Mouse (Mus musculus) adrenal gland, adult (tissue): ENCODE data around the gene Pam16.

Source experiments
- DNase-seq, 2 experiments: peaks; one replicate each; pipeline ENCODE4 v3.0.0; 2022 to 2023; ENCODE audit warnings: low spot score in 1 of 2; ENCODE audit not compliant: inconsistent age in 2 of 2

The Pam16 gene

DNA sequence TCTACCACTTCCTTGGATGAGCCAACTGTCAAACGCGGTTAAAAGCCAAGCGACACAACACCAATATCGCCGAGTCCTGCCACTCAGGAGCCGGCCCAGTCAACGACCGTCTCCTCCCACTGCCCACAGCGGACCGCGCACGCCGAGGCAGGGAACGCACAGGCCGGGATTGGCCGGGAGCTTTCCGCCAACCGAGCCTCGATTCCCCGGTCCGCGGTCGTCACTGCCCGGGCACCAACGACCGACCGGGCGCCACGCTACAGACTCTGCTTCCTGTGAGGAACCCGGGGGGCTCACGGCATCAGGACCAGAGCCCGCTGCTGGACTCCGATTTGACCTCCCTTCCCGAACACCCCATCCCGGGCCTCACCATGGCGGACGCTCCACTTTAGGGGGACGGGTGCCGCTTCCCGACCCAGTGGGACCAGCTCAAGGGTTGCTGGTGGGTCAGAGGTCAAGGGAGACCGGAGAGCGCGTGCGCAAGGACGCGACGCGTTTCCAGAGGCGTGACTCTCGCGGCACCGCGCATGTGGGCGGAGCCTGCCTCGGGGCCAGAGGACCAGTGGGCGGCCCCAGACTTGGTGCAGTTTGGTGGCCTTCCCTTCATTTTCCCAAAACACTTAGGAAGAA is at the start of gene Pam16:
Gene Pam16, minus strand, starts transcription at position 508 of the 630 bp plus-strand sequence.
- DNase-seq, result peak; percentile 95 to 98

GRCm38 (mm10) chr16:4674091-4674490 is 49.3 kb upstream of the Pam16 start:
- no peak for DNase-seq

GRCm38 (mm10) chr16:4670317-4670716 is 45.5 kb upstream of the Pam16 start:
- no peak for DNase-seq

DNA sequence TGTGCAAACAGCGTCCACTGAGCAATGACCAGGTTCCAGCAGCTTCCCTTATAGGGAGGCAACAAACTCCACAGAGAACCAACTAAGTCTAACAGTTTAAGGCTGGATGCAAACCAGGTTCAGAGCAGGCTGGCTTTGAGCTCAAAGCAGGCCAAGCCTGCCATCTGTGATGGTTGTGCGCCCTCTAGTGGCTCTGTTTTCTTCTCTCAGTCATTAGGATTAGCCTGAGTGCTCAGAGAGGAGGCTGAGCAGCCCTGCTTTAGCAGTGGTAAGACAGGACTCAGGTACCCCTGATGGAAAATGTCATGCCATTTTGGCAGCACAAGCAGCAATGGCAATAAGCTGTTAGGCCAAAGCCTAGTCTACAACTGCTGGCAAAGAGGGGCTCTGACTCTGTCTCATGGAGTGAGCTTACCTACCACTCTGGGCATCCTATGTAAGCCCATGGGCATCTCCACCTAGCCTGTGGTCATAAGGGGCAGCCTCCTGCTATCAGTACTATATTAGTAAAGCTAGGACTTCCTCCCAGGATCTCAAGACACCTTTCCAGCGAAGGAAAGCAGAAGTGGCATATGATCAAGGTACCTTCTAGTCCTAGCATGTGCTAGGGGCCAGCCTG is 42.5 kb upstream of the Pam16 start:
- DNase-seq, result peak; percentile 83 to 95

DNA sequence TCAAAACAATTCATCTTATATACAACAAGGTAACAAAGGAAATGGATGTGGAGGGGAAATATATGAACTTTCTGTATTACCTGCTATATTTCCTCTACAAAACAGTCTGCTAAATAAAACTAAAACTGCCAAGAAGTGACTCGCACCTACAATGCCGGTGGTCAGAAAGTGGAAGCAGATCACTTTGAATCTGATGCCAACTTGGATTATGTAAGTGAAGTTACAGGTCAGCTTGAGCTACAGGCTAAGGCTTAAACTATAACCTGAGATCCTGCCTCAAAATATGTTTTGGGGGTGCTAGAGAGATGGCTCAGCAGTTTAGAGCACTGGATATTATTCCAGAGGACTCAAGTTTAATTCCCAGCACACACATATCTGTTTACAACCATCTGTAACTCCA is 40.9 kb upstream of the Pam16 start:
- DNase-seq, result peak in 1 of 2 experiments; percentile 23

DNA sequence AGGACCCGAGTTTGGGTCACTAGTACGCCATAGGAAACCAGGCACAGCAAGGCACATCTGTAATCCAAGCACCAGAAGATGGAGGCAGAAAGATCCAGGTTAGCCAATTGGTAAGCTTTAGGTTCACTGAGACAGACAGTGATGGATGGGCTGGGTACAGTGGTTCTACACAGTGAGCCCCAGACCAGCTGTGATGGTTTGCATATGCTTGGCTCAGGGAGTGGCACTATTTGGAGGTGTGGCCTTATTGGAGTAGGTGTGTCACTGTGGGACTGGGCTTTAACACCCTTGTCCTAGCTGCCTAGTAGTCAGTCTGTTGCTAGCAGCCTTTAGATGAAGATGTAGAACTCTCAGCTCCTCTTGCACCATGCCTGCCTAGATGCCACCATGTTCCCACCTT is 39.0 kb upstream of the Pam16 start:
- DNase-seq, result no peak

DNA sequence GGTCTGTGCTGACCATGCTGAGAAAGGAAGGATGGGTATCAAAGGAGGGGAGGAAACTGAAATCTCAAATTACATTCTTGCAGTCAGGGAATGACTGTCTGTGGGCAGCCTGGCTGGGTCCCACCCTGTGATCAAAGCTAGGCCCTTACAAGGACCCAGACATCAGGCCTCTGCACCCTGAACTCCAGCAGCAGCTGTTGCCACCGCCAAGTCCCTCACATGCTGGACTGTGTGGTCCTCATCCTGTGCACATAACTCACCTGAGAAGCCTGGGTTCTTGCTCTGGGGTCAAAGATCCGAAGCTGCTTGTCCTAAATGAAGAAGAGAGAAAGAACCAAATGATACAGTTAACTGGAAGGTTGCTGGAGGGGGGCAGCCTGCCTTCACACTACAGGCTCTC is 36.8 kb upstream of the Pam16 start:
- DNase-seq, result no peak

- no peak for DNase-seq
Observed at GRCm38 (mm10) chr16:4659326-4659725, 34.5 kb upstream of the Pam16 start.

DNA sequence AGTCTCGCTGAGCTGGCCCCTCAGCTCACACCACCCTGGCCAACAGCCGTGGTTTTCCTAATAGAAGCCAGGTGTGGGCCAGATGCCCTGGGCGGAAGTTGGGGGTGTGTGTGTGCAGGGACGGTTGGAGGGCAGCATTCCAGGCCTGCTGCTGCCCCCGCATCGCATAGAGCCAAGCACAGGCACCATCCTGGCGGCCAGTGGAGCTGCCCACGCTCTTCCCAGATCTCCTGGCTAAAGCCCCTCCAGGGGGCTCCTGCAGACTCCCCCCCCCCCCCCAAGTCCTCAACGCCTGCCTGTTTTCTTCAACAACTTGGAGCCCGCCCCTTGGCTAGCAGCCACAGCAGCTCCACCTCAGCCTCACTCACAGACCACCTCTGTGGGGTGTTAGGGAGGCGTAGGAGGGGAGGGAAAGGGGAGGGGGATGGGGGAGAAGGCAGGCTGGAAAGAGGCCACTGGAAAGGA is 34.0 kb upstream of the Pam16 start:
- DNase-seq, result peak in 1 of 2 experiments; percentile 26

GRCm38 (mm10) chr16:4656571-4657081 is 31.8 kb upstream of the Pam16 start:
- no peak for DNase-seq

GRCm38 (mm10) chr16:4655764-4656570 is 31.2 kb upstream of the Pam16 start:
- peak in 1 of 2 experiments; percentile 45 for DNase-seq

DNA sequence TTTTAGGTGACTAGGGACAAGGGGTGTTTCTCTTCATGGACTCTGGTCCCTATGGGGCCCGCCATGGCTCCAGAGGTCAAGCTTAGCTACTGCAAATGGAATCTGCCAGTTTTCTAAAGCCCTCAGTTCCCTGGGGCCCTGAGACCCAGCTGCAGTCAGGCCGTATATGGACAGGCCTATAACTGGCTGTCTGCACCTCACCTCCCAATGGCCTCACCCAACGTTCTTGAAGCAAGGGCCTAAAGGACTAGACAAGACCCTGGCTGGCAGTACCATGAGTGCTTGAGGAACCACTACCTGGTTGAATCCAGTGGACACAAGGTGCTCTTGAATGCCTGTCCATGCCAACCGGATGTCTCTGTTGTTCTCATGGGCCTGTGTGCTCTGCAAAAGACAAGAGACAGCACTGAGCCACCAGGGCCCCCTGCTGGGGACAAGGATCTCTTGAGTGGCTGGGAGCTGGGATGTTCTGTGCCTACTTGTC is 30.5 kb upstream of the Pam16 start:
- DNase-seq, result no peak

DNA sequence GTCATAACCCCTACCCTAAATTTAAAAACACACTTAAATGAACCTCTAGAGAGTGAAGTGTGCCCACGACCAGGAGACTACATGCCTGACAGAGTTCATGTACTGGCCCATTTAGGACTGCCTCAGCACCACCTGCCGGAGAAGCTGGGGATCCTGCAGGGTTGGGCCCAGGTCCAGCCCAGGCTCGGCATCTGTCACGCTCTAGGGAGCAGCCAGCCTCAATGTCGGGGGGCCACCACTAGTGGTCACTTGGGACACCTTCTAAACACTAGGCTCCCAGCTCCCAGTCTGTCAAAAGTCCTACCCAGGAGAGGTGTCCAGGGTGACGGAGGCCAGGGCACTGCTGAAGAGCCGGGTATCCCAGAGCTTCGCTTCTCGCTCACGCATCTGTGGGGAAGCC is 29.9 kb upstream of the Pam16 start:
- DNase-seq, result no peak

DNA sequence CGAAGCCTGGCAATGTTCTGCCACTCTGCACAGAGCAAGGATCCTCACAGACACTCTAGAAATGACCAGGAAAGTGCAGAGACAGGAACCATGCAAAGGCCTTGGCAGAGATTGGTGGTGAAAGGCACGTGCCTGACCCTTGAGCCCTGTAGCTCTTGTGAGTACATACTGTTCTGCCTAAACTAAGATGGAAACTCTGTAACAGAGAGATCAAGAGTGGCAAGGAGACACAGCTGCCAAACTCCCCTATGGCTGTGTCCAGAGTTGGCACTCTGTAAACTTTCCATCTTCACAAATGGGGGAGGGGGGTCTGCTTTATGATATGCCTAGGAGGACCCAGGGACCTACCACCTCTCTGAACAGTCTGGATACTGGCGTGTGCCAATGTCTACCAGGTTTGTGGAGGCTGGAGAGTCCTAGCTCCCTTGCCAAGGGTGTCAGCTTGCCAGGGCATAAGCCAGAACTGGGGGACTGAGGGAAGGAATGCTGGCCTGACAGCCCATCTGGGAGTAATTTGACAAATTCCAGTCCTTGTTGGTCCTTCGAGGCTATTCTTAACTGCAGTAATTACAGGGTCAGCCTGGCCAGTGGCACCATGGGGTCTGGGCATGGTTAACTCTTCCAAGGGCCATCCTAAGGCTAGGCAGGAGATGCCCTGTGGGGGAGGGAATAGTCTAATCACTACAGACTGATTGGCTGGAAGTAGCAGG is 28.1 kb upstream of the Pam16 start:
- peak in 1 of 2 experiments; percentile 45 for DNase-seq

DNA sequence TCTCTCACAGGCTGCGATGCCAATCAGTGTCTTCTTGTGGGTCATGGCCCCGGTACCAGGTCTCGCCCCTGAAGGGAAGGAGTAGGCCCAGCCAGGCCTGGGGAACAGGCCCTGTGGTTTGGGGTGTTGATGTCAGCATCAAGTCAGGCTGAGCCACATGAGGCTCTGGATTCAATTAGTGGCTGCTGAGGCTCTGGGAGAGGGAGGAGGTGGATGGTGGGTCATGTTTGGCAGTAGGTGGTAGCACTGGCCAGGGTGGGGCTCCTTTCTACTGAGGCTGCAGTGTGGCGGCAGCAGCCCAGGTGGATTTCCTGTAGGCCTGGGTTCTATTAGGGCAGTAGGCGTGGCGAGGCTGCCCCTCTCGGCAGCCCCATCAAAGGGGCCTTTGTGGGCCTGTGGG is 26.8 kb upstream of the Pam16 start:
- peak; percentile 33 to 42 for DNase-seq

- peak in 1 of 2 experiments; percentile 33 for DNase-seq
Observed at GRCm38 (mm10) chr16:4651081-4651480, 26.3 kb upstream of the Pam16 start.

GRCm38 (mm10) chr16:4650161-4650560 is 25.4 kb upstream of the Pam16 start:
- no peak for DNase-seq

DNA sequence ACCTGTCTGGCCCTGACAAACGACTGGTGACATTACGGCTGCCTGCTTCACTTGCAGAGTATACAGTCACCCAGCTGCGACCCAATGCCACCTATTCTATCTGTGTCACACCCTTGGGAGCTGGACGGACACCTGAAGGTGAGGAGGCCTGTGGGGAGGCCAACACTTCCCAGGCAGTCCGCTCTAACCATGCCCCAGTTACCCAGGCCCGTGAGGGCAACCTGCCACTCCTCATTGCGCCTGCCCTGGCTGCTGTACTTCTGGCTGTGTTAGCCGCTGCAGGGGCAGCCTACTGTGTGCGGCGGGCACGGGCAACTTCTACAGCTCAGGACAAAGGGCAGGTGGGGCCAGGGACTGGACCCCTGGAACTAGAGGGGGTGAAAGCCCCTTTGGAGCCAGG is 24.9 kb upstream of the Pam16 start:
- DNase-seq, result no peak

GRCm38 (mm10) chr16:4649211-4649610 is 24.4 kb upstream of the Pam16 start:
- DNase-seq, result no peak

DNA sequence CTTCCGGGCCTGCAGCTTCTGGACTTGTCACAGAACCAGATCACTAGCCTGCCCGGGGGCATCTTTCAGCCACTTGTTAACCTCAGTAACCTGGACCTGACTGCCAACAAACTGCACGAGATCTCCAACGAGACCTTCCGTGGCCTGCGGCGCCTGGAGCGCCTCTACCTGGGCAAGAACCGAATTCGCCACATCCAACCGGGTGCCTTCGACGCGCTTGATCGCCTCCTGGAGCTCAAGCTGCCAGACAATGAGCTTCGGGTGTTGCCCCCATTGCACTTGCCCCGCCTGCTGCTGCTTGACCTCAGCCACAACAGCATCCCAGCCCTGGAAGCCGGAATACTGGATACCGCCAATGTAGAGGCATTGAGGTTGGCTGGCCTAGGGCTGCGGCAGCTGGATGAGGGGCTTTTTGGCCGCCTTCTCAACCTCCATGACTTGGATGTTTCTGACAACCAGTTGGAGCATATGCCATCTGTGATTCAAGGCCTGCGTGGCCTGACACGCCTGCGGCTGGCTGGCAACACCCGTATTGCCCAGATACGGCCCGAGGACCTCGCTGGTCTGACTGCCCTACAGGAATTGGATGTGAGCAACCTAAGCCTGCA is 23.7 kb upstream of the Pam16 start:
- DNase-seq, result no peak
